Mouse (Mus musculus): ENCODE results near the gene Tectb. TPM values are rescaled to one million over a fixed set of nuclear protein-coding genes. Genes with fewer than 3 reads are reported as not detected.
A peak's percentile ranks its signal among the peaks of the same experiment; 100 is the strongest.

Tectb gene
- total RNA-seq, 1 experiment from 2014 or later: not detected

DNA sequence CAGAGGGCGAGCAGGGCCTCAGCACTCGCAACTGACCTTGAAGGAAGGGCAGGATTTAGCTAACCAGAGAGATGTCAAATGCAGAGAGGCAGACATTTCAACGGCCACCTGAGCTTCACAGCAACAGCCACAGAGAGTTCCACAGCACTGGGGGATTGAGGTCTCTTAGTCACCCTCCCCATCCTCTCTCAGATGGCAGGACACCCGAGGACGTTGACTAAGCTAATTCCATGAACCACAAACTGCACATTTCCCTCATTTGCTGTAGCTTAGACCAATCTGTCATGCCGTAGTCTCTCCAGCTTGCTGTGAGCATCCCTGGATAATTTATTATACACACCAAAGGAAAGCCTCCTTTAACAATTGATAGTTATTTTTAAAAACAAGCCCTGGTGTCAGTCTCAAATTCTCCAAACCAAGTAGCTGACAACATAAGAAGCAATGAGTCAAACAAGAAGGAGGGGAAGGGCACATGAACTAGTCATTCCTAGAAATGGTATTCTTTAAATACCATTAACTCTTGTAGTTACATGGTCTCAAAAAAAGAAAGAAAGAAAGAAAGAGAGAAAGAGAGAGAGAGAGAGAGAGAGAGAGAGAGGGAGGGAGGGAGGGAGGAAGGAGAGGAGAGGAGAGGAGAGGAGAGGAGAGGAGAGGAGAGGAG lies 59.4 kb downstream of the Tectb start:
- ATAC-seq (replicated peaks; ENCODE audit: low read depth, poor library complexity, severe bottlenecking): no peak

DNA sequence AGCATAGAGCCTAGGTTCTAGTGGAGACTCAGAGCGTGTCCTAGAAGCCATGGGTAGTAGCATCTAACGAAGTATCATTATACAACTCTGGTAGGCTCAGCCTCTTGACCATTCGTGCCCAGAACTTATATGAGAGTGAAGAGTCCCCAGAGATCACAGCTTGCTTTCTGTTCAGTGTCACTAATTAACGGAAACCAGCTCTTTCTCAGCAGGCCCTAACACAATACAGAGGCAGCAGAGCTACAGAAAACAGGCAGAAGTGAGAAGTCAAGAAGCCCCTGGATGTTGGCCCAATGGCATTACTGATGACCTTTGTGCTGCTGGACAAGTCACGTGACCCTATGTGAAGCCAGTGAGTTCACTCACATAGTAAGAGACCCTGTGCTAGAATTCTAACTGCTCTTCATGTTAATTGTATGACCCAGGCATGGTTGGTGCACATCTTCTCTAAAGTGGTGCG lies 60.7 kb downstream of the Tectb start, which contains the start of gene Gucy2g:
TSS of gene Gucy2g (minus strand) at position 51 of the 460 bp plus-strand sequence.
- ATAC-seq (replicated peaks; ENCODE audit: low read depth, poor library complexity, severe bottlenecking): no peak

DNA sequence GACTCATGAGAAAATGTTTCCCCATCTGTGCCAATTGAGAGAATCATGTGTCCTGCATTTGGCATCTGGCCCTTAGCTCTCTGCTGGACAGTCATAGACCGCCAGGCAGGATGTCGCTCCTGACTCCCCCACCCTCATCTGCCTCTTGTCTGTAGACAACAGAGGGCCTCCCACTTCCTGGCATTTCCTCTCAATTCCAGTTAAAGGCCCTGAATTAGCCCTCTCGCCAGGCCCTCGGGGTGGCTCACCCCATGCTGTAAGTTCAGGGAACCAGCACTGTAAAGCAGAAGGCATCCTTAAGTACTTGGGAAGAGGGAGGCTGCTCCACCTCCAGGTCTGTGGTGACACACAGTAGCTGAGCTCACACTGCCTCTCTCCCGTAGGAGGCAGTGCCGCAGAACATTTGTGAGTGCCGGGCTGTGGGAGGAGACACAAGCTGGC lies 64.3 kb downstream of the Tectb start:
- peak; percentile 67 for ATAC-seq (replicated peaks; ENCODE audit: low read depth, poor library complexity, severe bottlenecking)

Other genes starting within 250 kb of the Tectb start
- 14.8 and 18.0 TPM in 2 replicates for gene Gpam, start 53.5 kb upstream of the Tectb start, total RNA-seq (2017)
- 0.05 TPM in 1 of 2 replicates, not detected in the other for gene Gucy2g, start 60.5 kb downstream of the Tectb start, total RNA-seq (2017)
- gene Acsl5, start 71.2 kb downstream of the Tectb start, total RNA-seq (2017): 149 and 265 TPM in 2 replicates
- gene Zdhhc6, start 135.3 kb downstream of the Tectb start, total RNA-seq (2017): 45.0 and 64.5 TPM in 2 replicates
- gene Vti1a, start 135.6 kb downstream of the Tectb start, total RNA-seq (2017): 49.9 and 62.6 TPM in 2 replicates